Mouse (Mus musculus): ENCODE results near the gene Gm7247. TPM values are rescaled to one million over a fixed set of nuclear protein-coding genes. Genes with fewer than 3 reads are reported as not detected.

The Gm7247 gene
- polyA plus RNA-seq (2012; rRNA removed), result not detected in 2 replicates

GRCm38 (mm10) chr14:51361456-51361855 lies at the start of gene Gm7247:
TSS of gene Gm7247 (plus strand) at chr14:51361756.

GRCm38 (mm10) chr14:51410520-51410919 lies 49.0 kb downstream of the Gm7247 start, which contains the start of gene Vmn2r88:
TSS of gene Vmn2r88 (plus strand) at chr14:51410820.

GRCm38 (mm10) chr14:51451557-51451956 lies 90.0 kb downstream of the Gm7247 start, which contains the start of gene Vmn2r89:
TSS of gene Vmn2r89 (plus strand) at chr14:51451857.

GRCm38 (mm10) chr14:51552490-51552889 lies 190.9 kb downstream of the Gm7247 start, which contains the start of gene Gm5622:
TSS of gene Gm5622 (plus strand) at chr14:51552790.

GRCm38 (mm10) chr14:51573963-51574362 lies 212.4 kb downstream of the Gm7247 start, which contains the start of gene Gm17175:
TSS of gene Gm17175 (minus strand) at chr14:51574063.

GRCm38 (mm10) chr14:51592039-51592438 lies 230.5 kb downstream of the Gm7247 start, which contains the start of gene Gm17174:
TSS of gene Gm17174 (minus strand) at chr14:51592139.

GRCm38 (mm10) chr14:51611210-51611609 lies 249.7 kb downstream of the Gm7247 start, which contains the start of gene Gm17078:
TSS of gene Gm17078 (minus strand) at chr14:51611310.

Other genes starting within 250 kb of the Gm7247 start
- gene Eddm3b, start 247.3 kb upstream of the Gm7247 start, polyA plus RNA-seq (2012; rRNA removed), result not detected in 2 replicates
- gene Rnase6, start 237.8 kb upstream of the Gm7247 start, polyA plus RNA-seq (2012; rRNA removed), result 1.9 and 2.8 TPM in 2 replicates
- 0.03 and 0.05 TPM in 2 replicates for gene Rnase1, start 215.0 kb upstream of the Gm7247 start, polyA plus RNA-seq (2012; rRNA removed)
- not detected in 2 replicates for gene Rnase2b, start 199.5 kb upstream of the Gm7247 start, polyA plus RNA-seq (2012; rRNA removed)
- gene Ang2, start 162.6 kb upstream of the Gm7247 start, polyA plus RNA-seq (2012; rRNA removed), result not detected in 2 replicates
- not detected in 2 replicates for gene Ear14, start 158.4 kb upstream of the Gm7247 start, polyA plus RNA-seq (2012; rRNA removed)
- not detected in 2 replicates for gene Rnase2a, start 105.6 kb upstream of the Gm7247 start, polyA plus RNA-seq (2012; rRNA removed)
- not detected in 2 replicates for gene Vmn2r88, start 49.1 kb downstream of the Gm7247 start, polyA plus RNA-seq (2012; rRNA removed)
- not detected in 2 replicates for gene Vmn2r89, start 90.1 kb downstream of the Gm7247 start, polyA plus RNA-seq (2012; rRNA removed)
- 0.05 and 0.06 TPM in 2 replicates for gene Gm5622, start 191.0 kb downstream of the Gm7247 start, polyA plus RNA-seq (2012; rRNA removed)
- not detected in 2 replicates for gene Gm17175, start 212.3 kb downstream of the Gm7247 start, polyA plus RNA-seq (2012; rRNA removed)
- gene Gm17174, start 230.4 kb downstream of the Gm7247 start, polyA plus RNA-seq (2012; rRNA removed), result not detected in 2 replicates
- not detected in 2 replicates for gene Gm17078, start 249.6 kb downstream of the Gm7247 start, polyA plus RNA-seq (2012; rRNA removed)

Data from liver, embryonic 14 days (tissue).